Mouse (Mus musculus): Measurements from ENCODE around the gene Gm45261. TPM values are rescaled to one million over a fixed set of nuclear protein-coding genes. Genes with fewer than 3 reads are reported as not detected.

Gm45261 gene
- polyA plus RNA-seq, 1 experiment from 2014 or later, result not detected

- peak; percentile 72 for ATAC-seq
- H3K4me3 ChIP-seq (replicated peaks; ENCODE audit: low read length), result no peak overlapping the region
- WGBS, result 30% methylated on average over 1 of the region's 1 CpGs
- no peaks in the 10 kb centered on the region for H3K4me1 ChIP-seq (replicated peaks; ENCODE audit: control insufficient read depth, insufficient read depth, low read length)
- H3K4me2 ChIP-seq (ENCODE audit: low read length), result no peak overlapping the region
- H3K27ac ChIP-seq (ENCODE audit: low read length), result no peak overlapping the region
- no peak overlapping the region for H3K9ac ChIP-seq (replicated peaks; ENCODE audit: low read depth, low read length)
- H3K36me3 ChIP-seq (ENCODE audit: control insufficient read depth, insufficient read depth), result no peaks in the 10 kb centered on the region
- H3K9me3 ChIP-seq (ENCODE audit: control insufficient read depth, low read length), result no peaks in the 10 kb centered on the region
- H3K27me3 ChIP-seq (replicated peaks; ENCODE audit: control insufficient read depth, insufficient read depth, low read length), result no peaks in the 10 kb centered on the region
Measured at GRCm38 (mm10) chr1:80459923-80460322, 1.3 kb downstream of the Gm45261 start.

- ATAC-seq, result peak; percentile 74
Measured at GRCm38 (mm10) chr1:80459477-80459876, 1.8 kb downstream of the Gm45261 start.

DNA sequence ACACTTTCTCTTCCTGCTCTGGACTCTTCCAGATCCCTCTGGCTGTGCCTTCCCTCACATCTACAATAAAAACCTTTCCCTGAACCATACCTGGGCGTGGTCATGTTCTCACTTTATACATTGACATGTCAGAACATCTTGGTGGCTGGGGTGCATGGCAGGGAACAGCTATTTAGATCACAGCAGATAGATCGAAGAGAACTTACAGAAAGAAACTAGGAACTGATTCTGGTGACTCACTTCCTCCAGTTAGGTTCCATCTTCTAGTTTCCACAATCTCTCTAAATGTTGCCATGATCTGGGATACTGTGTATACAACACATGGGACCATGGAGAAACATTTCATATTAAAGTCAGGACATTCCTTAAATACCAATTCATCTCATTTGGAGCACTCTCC lies 7.3 kb downstream of the Gm45261 start:
- Histone ChIP-seq H3K27ac (ENCODE audit: low read length) (no peak overlapping the region), H3K9ac (replicated peaks; ENCODE audit: low read depth, low read length) (no peak overlapping the region), H3K27me3 (replicated peaks; ENCODE audit: control insufficient read depth, insufficient read depth, low read length) (no peaks in the 10 kb centered on the region), H3K4me2 (ENCODE audit: low read length) (no peak overlapping the region), H3K4me1 (replicated peaks; ENCODE audit: control insufficient read depth, insufficient read depth, low read length) (no peaks in the 10 kb centered on the region), H3K36me3 (ENCODE audit: control insufficient read depth, insufficient read depth) (no peaks in the 10 kb centered on the region), H3K9me3 (ENCODE audit: control insufficient read depth, low read length) (no peaks in the 10 kb centered on the region), H3K4me3 (replicated peaks; ENCODE audit: low read length) (no peak overlapping the region)
- ATAC-seq, result no peak
- WGBS, result 79% methylated on average over 2 of the region's 2 CpGs

More at GRCm38 (mm10) chr1:80459477-80459876, 1.8 kb downstream of the Gm45261 start:
- Histone ChIP-seq H3K9me3 (ENCODE audit: control insufficient read depth, low read length) (no peaks in the 10 kb centered on the region), H3K9ac (replicated peaks; ENCODE audit: low read depth, low read length) (no peak overlapping the region), H3K27ac (ENCODE audit: low read length) (no peak overlapping the region), H3K36me3 (ENCODE audit: control insufficient read depth, insufficient read depth) (no peaks in the 10 kb centered on the region), H3K4me1 (replicated peaks; ENCODE audit: control insufficient read depth, insufficient read depth, low read length) (no peaks in the 10 kb centered on the region), H3K4me2 (ENCODE audit: low read length) (no peak overlapping the region), H3K27me3 (replicated peaks; ENCODE audit: control insufficient read depth, insufficient read depth, low read length) (no peaks in the 10 kb centered on the region), H3K4me3 (replicated peaks; ENCODE audit: low read length) (no peak overlapping the region)

- WGBS, result 79% methylated on average over 1 of the region's 1 CpGs
- H3K4me1 ChIP-seq (replicated peaks; ENCODE audit: control insufficient read depth, insufficient read depth, low read length), result no peaks in the 10 kb centered on the region
- no peak overlapping the region for H3K27ac ChIP-seq (ENCODE audit: low read length)
Measured at GRCm38 (mm10) chr1:80451914-80452549, 9.2 kb downstream of the Gm45261 start.

GRCm38 (mm10) chr1:80447554-80447953 lies 13.7 kb downstream of the Gm45261 start:
- H3K4me3 ChIP-seq (replicated peaks; ENCODE audit: low read length), result no peak overlapping the region
- H3K4me1 ChIP-seq (replicated peaks; ENCODE audit: control insufficient read depth, insufficient read depth, low read length), result no peaks in the 10 kb centered on the region
- 86% methylated on average over 1 of the region's 1 CpGs for WGBS
- no peak overlapping the region for H3K27ac ChIP-seq (ENCODE audit: low read length)
- H3K27me3 ChIP-seq (replicated peaks; ENCODE audit: control insufficient read depth, insufficient read depth, low read length), result no peaks in the 10 kb centered on the region
- ATAC-seq, result no peak
- H3K36me3 ChIP-seq (ENCODE audit: control insufficient read depth, insufficient read depth), result no peaks in the 10 kb centered on the region
- no peak overlapping the region for H3K9ac ChIP-seq (replicated peaks; ENCODE audit: low read depth, low read length)
- no peak overlapping the region for H3K4me2 ChIP-seq (ENCODE audit: low read length)
- H3K9me3 ChIP-seq (ENCODE audit: control insufficient read depth, low read length), result no peaks in the 10 kb centered on the region

More at GRCm38 (mm10) chr1:80451914-80452549, 9.2 kb downstream of the Gm45261 start:
- Histone ChIP-seq H3K9me3 (ENCODE audit: control insufficient read depth, low read length) (no peaks in the 10 kb centered on the region), H3K4me2 (ENCODE audit: low read length) (no peak overlapping the region), H3K4me3 (replicated peaks; ENCODE audit: low read length) (no peak overlapping the region), H3K36me3 (ENCODE audit: control insufficient read depth, insufficient read depth) (no peaks in the 10 kb centered on the region), H3K27me3 (replicated peaks; ENCODE audit: control insufficient read depth, insufficient read depth, low read length) (no peaks in the 10 kb centered on the region), H3K9ac (replicated peaks; ENCODE audit: low read depth, low read length) (no peak overlapping the region)
- ATAC-seq, result no peak

GRCm38 (mm10) chr1:80440911-80441310 lies 20.3 kb downstream of the Gm45261 start:
- Histone ChIP-seq H3K4me3 (replicated peaks; ENCODE audit: low read length) (no peak overlapping the region), H3K9me3 (ENCODE audit: control insufficient read depth, low read length) (no peaks in the 10 kb centered on the region), H3K36me3 (ENCODE audit: control insufficient read depth, insufficient read depth) (no peaks in the 10 kb centered on the region), H3K4me2 (ENCODE audit: low read length) (no peak overlapping the region), H3K27ac (ENCODE audit: low read length) (no peak overlapping the region), H3K4me1 (replicated peaks; ENCODE audit: control insufficient read depth, insufficient read depth, low read length) (no peaks in the 10 kb centered on the region), H3K27me3 (replicated peaks; ENCODE audit: control insufficient read depth, insufficient read depth, low read length) (no peaks in the 10 kb centered on the region), H3K9ac (replicated peaks; ENCODE audit: low read depth, low read length) (no peak overlapping the region)
- 79% methylated on average over 2 of the region's 2 CpGs for WGBS
- ATAC-seq, result no peak

GRCm38 (mm10) chr1:80438506-80438905 lies 22.7 kb downstream of the Gm45261 start:
- ATAC-seq, result no peak

DNA sequence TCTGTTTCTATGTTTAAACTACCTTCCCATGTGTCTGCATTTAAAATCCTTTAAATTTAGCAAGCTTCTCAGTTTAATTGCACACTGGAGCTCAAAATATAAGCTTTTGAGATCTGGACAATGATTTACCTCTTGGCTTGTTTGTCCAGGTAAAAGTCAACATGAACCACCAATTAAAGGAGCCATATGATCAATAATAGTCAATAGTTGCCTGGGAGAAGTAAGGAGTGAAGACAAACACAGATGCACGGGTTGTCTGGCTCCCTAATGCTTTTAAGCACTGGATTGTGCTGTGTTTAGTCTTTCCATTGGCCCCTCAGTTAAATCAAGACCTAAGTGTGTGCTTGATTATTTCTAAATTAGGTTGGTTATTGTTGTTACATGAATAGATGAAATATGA lies 33.3 kb downstream of the Gm45261 start:
- Histone ChIP-seq H3K27me3 (replicated peaks; ENCODE audit: control insufficient read depth, insufficient read depth, low read length) (no peaks in the 10 kb centered on the region), H3K4me1 (replicated peaks; ENCODE audit: control insufficient read depth, insufficient read depth, low read length) (no peaks in the 10 kb centered on the region), H3K36me3 (ENCODE audit: control insufficient read depth, insufficient read depth) (no peaks in the 10 kb centered on the region), H3K9me3 (ENCODE audit: control insufficient read depth, low read length) (no peaks in the 10 kb centered on the region), H3K27ac (ENCODE audit: low read length) (no peak overlapping the region), H3K4me2 (ENCODE audit: low read length) (no peak overlapping the region), H3K9ac (replicated peaks; ENCODE audit: low read depth, low read length) (no peak overlapping the region), H3K4me3 (replicated peaks; ENCODE audit: low read length) (no peak overlapping the region)
- ATAC-seq, result no peak
- 69% methylated on average over 1 of the region's 1 CpGs for WGBS

More at GRCm38 (mm10) chr1:80438506-80438905, 22.7 kb downstream of the Gm45261 start:
- Histone ChIP-seq H3K27me3 (replicated peaks; ENCODE audit: control insufficient read depth, insufficient read depth, low read length) (no peaks in the 10 kb centered on the region), H3K9ac (replicated peaks; ENCODE audit: low read depth, low read length) (no peak overlapping the region), H3K9me3 (ENCODE audit: control insufficient read depth, low read length) (no peaks in the 10 kb centered on the region), H3K4me1 (replicated peaks; ENCODE audit: control insufficient read depth, insufficient read depth, low read length) (no peaks in the 10 kb centered on the region), H3K4me3 (replicated peaks; ENCODE audit: low read length) (no peak overlapping the region), H3K36me3 (ENCODE audit: control insufficient read depth, insufficient read depth) (no peaks in the 10 kb centered on the region), H3K27ac (ENCODE audit: low read length) (no peak overlapping the region), H3K4me2 (ENCODE audit: low read length) (no peak overlapping the region)
- WGBS, result 93% methylated on average over 2 of the region's 2 CpGs

GRCm38 (mm10) chr1:80427425-80427824 lies 33.8 kb downstream of the Gm45261 start:
- Histone ChIP-seq H3K9ac (replicated peaks; ENCODE audit: low read depth, low read length) (no peak overlapping the region), H3K27ac (ENCODE audit: low read length) (no peak overlapping the region), H3K9me3 (ENCODE audit: control insufficient read depth, low read length) (no peaks in the 10 kb centered on the region), H3K4me3 (replicated peaks; ENCODE audit: low read length) (no peak overlapping the region), H3K4me2 (ENCODE audit: low read length) (no peak overlapping the region), H3K27me3 (replicated peaks; ENCODE audit: control insufficient read depth, insufficient read depth, low read length) (no peaks in the 10 kb centered on the region), H3K36me3 (ENCODE audit: control insufficient read depth, insufficient read depth) (no peaks in the 10 kb centered on the region), H3K4me1 (replicated peaks; ENCODE audit: control insufficient read depth, insufficient read depth, low read length) (no peaks in the 10 kb centered on the region)
- ATAC-seq, result no peak
- WGBS, result 59% methylated on average over 1 of the region's 1 CpGs

DNA sequence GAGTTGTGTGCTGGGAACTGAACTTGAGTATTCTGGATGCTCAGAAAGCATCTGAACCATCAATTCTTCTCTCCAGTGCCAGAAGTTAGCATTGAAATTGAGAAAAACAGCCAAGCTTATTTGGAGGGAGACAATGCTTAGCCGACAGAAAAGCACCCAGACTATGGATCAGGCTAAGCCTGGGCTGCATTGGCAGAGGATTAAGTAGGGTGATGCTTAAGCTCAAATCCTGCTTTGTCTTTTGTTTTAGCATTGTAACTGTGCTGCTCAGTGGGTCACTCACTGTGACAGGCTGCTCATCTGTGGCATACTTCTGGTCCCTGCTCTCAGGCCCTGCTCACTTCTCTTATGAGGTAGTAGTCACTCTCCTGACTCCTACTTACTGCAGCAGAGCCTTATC lies 36.6 kb downstream of the Gm45261 start:
- 7% methylated on average over 1 of the region's 1 CpGs for WGBS
- Histone ChIP-seq H3K4me2 (ENCODE audit: low read length) (no peak overlapping the region), H3K27ac (ENCODE audit: low read length) (no peak overlapping the region), H3K9ac (replicated peaks; ENCODE audit: low read depth, low read length) (no peak overlapping the region), H3K36me3 (ENCODE audit: control insufficient read depth, insufficient read depth) (no peaks in the 10 kb centered on the region), H3K27me3 (replicated peaks; ENCODE audit: control insufficient read depth, insufficient read depth, low read length) (no peaks in the 10 kb centered on the region), H3K4me1 (replicated peaks; ENCODE audit: control insufficient read depth, insufficient read depth, low read length) (no peaks in the 10 kb centered on the region), H3K9me3 (ENCODE audit: control insufficient read depth, low read length) (no peaks in the 10 kb centered on the region), H3K4me3 (replicated peaks; ENCODE audit: low read length) (no peak overlapping the region)
- no peak for ATAC-seq

Data from forebrain, embryonic 16.5 days (tissue).